Mouse (Mus musculus) urinary bladder, postnatal 4 days (tissue): ENCODE measurements around the gene Zfand6.

ENCODE experiments used
- DNase-seq, 2 experiments: peaks; one replicate each; pipeline ENCODE4 v3.0.0; 2021 to 2022; ENCODE audit warnings: low spot score in 2 of 2

The Zfand6 gene

DNA sequence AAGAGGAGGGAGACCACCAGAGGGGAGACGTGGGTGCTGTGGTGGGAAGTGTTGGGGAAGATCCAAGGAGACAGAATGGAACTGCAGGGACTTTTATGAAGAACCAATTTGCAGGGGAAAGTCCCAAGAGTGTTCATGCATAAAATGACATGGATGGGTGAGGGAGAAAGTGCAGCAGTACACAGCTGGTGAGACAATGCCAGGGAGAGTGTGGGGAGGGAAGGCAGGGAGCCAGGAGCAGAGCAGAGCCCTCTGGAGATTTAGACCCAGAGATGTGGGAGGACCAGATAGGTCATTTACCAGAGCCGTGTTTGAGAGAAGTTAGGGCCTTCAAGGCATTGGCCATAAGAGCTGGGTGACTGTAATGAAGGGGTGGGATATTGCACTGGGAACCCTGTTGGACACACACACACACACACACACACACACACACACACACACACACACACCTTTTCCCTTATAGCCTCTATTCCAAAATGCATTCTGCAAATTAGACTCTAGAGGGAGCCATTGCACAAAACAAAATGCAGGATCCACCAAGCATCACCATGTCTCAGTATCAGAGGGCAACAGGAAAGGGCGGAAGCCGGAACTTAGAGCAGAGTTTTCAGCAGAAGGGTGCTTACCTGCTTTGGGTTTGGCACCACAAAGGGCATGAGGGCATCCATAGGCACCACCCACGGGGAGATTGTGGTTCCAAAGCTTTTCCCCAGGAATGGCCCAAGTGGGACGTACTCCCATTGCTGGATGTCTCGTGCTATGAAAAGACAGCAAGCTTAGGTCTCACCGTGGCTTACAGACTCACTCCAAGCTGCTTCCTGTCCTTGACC is 95.5 kb downstream of the Zfand6 start:
- no peak for DNase-seq

DNA sequence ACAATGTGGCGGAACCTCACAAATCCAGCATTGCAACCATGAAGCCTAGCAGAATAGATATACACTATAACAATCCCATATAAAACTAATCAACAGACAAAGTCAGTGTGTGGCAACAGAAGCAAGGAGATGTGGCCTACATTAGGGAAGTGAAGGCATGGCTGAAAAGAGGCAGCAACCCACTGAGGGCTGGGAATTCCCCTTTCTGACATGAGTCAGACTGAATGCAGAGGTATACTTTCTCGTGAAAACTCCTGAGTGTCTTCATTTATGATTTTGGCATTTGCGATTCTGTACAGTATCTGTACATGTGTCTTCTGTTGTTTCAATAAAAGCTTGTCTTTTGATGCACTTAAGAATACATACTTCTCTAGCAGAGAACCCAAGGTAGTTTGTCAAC is 98.4 kb downstream of the Zfand6 start:
- DNase-seq: peak in 1 of 2 experiments; percentile 28

DNA sequence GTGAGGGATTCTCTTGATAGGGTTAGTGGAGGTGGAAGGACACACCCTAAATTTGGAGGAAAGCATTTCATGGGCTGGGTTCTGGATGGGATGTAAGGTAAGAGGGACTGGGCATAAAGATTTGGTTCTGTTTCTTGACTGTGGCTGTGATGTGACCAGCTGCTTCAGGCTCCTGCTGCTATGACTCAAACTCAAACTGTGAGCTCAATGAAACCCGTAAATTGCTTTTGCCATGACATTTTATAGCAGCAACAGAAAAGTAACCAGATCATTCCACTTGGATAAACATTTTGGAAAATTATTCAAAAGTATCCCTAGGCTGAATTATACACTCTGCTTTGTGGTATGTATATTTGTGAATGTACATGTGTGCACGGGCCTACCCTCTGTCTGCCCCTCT is 99.1 kb downstream of the Zfand6 start:
- no peak for DNase-seq

DNA sequence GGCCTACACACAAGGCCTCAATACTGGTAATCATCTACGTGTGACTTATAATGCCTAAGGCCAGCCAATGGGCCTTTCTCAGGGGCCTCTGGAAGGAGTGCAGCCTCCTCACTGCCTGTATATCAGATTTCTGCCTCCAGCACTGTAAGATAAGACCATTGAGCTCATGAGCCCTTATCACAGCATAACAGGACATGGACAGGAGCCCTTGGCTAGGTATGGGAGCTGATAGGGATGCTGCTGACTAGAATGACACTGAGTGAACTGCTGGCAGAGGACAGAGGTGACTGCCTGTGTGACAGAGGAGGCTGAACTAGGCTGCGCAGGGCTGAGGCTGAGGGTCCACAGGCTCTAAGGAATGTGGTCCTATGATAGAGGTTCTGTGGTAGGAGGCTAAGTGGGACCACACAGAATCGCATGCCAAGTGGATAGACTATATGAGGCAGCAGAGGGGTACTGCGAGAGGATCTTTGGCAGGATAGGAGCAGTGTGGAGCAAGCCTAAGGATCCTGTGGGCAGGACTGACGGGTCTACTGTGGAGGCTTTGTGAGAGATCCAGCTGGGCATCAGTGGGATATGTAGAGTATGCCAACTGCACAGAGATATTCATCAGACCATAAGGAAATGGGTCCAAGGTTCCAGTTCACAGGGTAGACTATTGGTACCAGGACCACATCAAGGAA is 102.5 kb downstream of the Zfand6 start:
- DNase-seq: no peak

DNA sequence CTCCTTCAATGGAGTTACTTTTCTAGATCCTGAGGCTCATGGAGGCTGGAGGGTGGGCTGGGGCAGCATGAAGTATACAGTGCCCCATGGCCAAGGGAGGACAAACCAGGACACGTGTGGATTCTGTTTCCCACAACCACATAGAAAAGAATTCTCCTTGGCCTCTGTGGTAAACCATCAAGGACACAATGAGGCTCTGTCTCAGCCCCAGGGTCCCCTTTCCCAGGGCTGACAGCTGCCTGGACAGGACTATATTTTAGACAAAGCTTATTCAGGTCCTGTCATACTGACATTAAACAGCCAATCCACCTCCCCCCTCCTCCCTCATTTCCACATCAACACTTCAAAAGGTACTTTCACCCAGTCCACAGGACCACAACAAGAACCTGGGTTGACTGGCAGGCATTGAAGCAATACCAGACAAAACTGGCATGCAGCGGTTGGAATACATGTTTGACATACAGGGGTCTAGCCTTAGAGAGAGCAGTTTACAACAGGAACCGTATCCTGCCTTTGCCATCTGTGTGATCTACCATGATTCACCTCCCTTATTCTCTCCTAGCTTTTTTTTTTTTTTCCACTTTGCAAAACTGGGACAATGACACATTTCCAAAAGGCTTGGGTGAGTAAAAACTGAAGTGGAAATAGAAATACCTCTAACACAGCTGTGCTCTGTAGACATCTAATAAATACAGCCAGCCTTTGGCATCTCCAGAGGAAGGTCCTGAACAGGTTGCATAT is 103.2 kb downstream of the Zfand6 start:
- DNase-seq: no peak

DNA sequence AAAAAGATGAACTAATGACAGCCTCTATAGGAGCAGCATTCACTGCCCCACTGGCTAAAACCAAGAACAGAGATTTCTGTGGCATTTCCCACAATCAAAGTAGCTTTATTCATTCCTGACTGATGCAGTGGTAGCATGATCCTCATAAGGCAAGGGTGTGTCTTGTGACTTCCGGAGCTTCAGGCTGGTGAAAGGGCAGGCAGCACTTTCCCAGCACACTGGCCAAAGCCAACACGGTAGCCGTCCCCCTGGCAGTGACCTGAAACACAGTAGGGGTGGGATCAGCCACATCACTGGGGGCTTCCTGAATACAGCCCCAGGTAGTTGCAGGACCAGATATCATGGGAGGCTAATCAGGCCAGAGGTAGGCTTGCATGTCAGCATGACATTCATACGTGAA is 104.7 kb downstream of the Zfand6 start:
- no peak for DNase-seq

DNA sequence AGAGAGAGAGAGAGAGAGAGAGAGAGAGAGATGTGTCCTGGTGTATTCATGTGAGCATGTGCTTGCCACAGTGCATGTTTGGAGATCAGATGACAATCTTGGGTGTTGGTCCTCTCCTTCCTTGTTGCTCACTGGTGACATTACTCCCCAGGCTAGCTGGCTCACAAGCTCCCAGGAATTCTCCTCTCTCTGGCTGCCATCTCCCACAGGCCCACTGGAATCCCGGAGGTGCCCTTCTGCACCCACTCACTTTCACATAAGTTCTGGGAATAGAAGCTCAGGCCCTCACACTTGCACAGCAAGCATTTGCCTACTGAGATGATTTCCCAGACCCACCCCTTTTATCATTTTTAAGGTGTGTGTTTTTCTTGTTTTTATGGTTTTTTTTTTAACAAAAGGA is 110.0 kb downstream of the Zfand6 start:
- peak in 1 of 2 experiments; percentile 50 for DNase-seq

DNA sequence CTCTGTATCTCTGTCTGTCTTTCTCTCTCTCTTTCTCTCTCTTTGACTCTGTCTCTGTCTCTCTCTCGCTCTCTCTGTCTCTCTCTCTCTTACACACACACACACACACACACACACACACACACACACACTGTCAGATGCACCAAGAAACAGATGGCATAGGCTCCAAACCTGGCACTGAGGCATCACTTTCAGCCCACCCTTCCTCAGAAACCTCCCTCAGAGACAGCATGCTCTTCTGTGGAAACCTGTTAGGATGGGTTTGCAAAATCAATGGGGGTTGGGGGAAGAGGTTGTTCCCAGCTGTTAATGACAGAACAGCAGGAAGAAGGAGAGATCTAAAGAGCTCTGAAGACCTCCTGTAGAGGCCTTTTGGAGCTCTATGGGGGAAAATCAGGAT is 110.9 kb downstream of the Zfand6 start:
- DNase-seq: no peak

DNA sequence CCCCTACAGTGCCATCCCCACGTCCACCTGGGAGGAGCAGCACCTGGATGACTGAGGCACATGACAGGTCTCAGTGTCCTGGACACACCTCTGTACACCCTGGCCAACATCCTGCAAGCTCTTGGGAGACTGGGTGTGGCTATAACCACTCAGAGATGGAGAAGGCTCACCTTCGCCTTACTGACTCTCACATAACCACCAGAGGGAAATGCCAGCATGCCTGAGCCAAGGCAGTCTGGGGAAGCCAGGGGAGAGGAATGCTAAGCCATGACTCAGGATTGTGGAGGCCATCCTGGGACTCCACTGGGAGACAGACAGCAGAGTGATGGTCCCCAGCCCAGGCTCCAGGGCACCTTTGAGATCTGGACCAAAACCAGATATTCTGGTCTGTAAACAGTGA is 112.7 kb downstream of the Zfand6 start:
- no peak for DNase-seq

DNA sequence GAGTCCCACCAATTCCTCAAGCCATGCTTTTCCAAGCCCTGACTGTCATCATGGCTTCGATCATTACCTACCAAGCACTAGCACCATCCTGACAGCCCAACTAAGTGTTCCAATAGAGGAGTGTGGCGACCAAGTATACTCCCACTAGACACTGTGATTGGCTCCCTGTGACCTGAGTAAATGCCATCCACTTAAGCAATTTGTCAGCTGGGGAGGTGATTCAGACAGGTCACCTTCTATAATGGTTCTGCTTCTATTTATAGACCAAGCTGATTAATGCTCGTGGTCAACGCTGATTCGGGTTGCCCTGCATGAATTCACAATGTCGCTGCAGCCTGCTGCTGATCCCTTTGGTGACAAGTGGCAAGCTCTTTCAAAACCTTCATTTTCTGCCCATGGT is 123.6 kb downstream of the Zfand6 start:
- no peak for DNase-seq

DNA sequence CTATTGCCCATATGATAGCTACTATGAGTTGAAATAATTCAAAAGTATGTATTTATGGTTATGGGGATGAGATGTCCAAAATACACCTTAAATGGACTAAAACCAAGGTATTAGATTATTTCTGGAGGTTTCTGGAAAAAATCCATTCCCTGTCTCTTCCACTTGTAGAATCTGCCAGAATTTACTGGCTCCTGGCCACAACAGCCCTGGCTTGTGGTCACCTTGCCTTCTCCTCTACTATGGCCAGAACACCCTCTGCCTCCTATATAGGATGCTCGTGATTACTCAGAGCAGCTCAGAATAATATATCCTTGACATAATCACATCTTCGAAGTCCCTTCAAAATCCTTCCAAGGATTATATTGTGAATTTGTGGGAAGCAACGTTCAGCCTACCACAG is 125.5 kb downstream of the Zfand6 start:
- DNase-seq: no peak
